Mouse (Mus musculus): ENCODE results near the gene Ctnna3.

- TF ChIP-seq POLR2A (IDR thresholded peaks at IDR 0.05; ENCODE audit: borderline replicate concordance, control insufficient read depth, low read depth, low read length) (no peak), CTCF (IDR thresholded peaks at IDR 0.05; ENCODE audit: control insufficient read depth, insufficient read depth, low read length) (no peak)
Observed at GRCm38 (mm10) chr10:64870888-64871287, 1441.0 kb downstream of the Ctnna3 start.

Measured in bone marrow, adult 2 months (tissue).